Mouse (Mus musculus) cortical plate, adult 2 months (tissue): ENCODE measurements around the gene Cdc42se2.

Source experiments
- CTCF ChIP-seq: fragments of 200-500 bp; IDR thresholded peaks from 2 replicates; pipeline ENCODE4 v1.5.1; 2011; ENCODE audit warnings: mild to moderate bottlenecking, control low read depth, low read length; ENCODE audit not compliant: insufficient read depth; ENCODE audit errors: extremely low read depth
- POLR2A ChIP-seq: fragments of 200-500 bp; IDR thresholded peaks from 2 replicates; pipeline ENCODE4 v1.6.1; 2011; ENCODE audit warnings: mild to moderate bottlenecking, low read length, control low read depth; ENCODE audit not compliant: insufficient read depth; ENCODE audit errors: extremely low read depth

GRCm38 (mm10) chr11:54817449-54817848, 30.0 kb upstream of the Cdc42se2 start:
- TF ChIP-seq CTCF, result no peak
- TF ChIP-seq POLR2A, result no peak
